Mouse (Mus musculus): ENCODE data around the gene Lypd5. TPM values are rescaled to one million over a fixed set of nuclear protein-coding genes. Genes with fewer than 3 reads are reported as not detected.

Lypd5 gene
- polyA plus RNA-seq, 1 experiment = not detected

GRCm38 (mm10) chr7:24346444-24346843 is 2.6 kb upstream of the Lypd5 start:
- no peaks in the 10 kb centered on the region for H3K79me2 ChIP-seq (ENCODE audit: control insufficient read depth, insufficient read depth)
- TF ChIP-seq MAX (IDR thresholded peaks at IDR 0.05) (no peak), FOSL1 (IDR thresholded peaks at IDR 0.05; ENCODE audit: insufficient read depth, low read length, poor library complexity, severe bottlenecking) (no peak), MYOG (IDR thresholded peaks at IDR 0.05; ENCODE audit: control insufficient read depth, extremely low read depth, insufficient read length) (no peak), CEBPB (IDR thresholded peaks at IDR 0.05; ENCODE audit: low read depth) (no peak), CTCF (IDR thresholded peaks at IDR 0.05; ENCODE audit: control insufficient read depth, insufficient read depth, insufficient read length) (no peak), USF1 (IDR thresholded peaks at IDR 0.05; ENCODE audit: low read depth) (no peak), MYOD1 (IDR thresholded peaks at IDR 0.05; ENCODE audit: control insufficient read depth, insufficient read length, low read depth) (no peak)
- H3ac ChIP-seq (ENCODE audit: control insufficient read depth, insufficient read length, low read depth) = no peak overlapping the region
- H3K27me3 ChIP-seq (ENCODE audit: control insufficient read depth, insufficient read depth, insufficient read length) = peaks cover 19% of the 10 kb centered on the region
- no peaks in the 10 kb centered on the region for H3K36me3 ChIP-seq (ENCODE audit: control insufficient read depth, insufficient read depth)
- no peak overlapping the region for H3K4me3 ChIP-seq (ENCODE audit: insufficient read depth, poor library complexity, severe bottlenecking)
- no peaks in the 10 kb centered on the region for H3K79me3 ChIP-seq (ENCODE audit: low read depth)

GRCm38 (mm10) chr7:24355646-24356045 is 6.7 kb downstream of the Lypd5 start:
- peaks cover 45% of the 10 kb centered on the region for H3K27me3 ChIP-seq (ENCODE audit: control insufficient read depth, insufficient read depth, insufficient read length)
- H3K79me3 ChIP-seq (ENCODE audit: low read depth) = no peaks in the 10 kb centered on the region
- H3K4me3 ChIP-seq (ENCODE audit: insufficient read depth, poor library complexity, severe bottlenecking) = no peak overlapping the region
- H3K79me2 ChIP-seq (ENCODE audit: control insufficient read depth, insufficient read depth) = no peaks in the 10 kb centered on the region
- H3K36me3 ChIP-seq (ENCODE audit: control insufficient read depth, insufficient read depth) = no peaks in the 10 kb centered on the region
- H3ac ChIP-seq (ENCODE audit: control insufficient read depth, insufficient read length, low read depth) = no peak overlapping the region
- TF ChIP-seq MYOG (IDR thresholded peaks at IDR 0.05; ENCODE audit: control insufficient read depth, extremely low read depth, insufficient read length) = no peak
- TF ChIP-seq FOSL1 (IDR thresholded peaks at IDR 0.05; ENCODE audit: insufficient read depth, low read length, poor library complexity, severe bottlenecking) = no peak
- no peak for TF ChIP-seq USF1 (IDR thresholded peaks at IDR 0.05; ENCODE audit: low read depth)
- TF ChIP-seq MAX (IDR thresholded peaks at IDR 0.05) = no peak
- no peak for TF ChIP-seq MYOD1 (IDR thresholded peaks at IDR 0.05; ENCODE audit: control insufficient read depth, insufficient read length, low read depth)
- no peak for TF ChIP-seq CTCF (IDR thresholded peaks at IDR 0.05; ENCODE audit: control insufficient read depth, insufficient read depth, insufficient read length)

GRCm38 (mm10) chr7:24356081-24356480 is 7.1 kb downstream of the Lypd5 start:
- TF ChIP-seq USF1 (IDR thresholded peaks at IDR 0.05; ENCODE audit: low read depth) (no peak), FOSL1 (IDR thresholded peaks at IDR 0.05; ENCODE audit: insufficient read depth, low read length, poor library complexity, severe bottlenecking) (no peak), CTCF (IDR thresholded peaks at IDR 0.05; ENCODE audit: control insufficient read depth, insufficient read depth, insufficient read length) (no peak)
- Histone ChIP-seq H3K27me3 (ENCODE audit: control insufficient read depth, insufficient read depth, insufficient read length) (peaks cover 44% of the 10 kb centered on the region), H3K36me3 (ENCODE audit: control insufficient read depth, insufficient read depth) (no peaks in the 10 kb centered on the region), H3ac (ENCODE audit: control insufficient read depth, insufficient read length, low read depth) (no peak overlapping the region), H3K79me3 (ENCODE audit: low read depth) (no peaks in the 10 kb centered on the region), H3K4me3 (ENCODE audit: insufficient read depth, poor library complexity, severe bottlenecking) (no peak overlapping the region), H3K79me2 (ENCODE audit: control insufficient read depth, insufficient read depth) (no peaks in the 10 kb centered on the region)

GRCm38 (mm10) chr7:24357899-24358298 is 8.9 kb downstream of the Lypd5 start:
- Histone ChIP-seq H3K79me3 (ENCODE audit: low read depth) (no peaks in the 10 kb centered on the region), H3K4me3 (ENCODE audit: insufficient read depth, poor library complexity, severe bottlenecking) (no peak overlapping the region), H3K79me2 (ENCODE audit: control insufficient read depth, insufficient read depth) (no peaks in the 10 kb centered on the region), H3ac (ENCODE audit: control insufficient read depth, insufficient read length, low read depth) (no peak overlapping the region), H3K36me3 (ENCODE audit: control insufficient read depth, insufficient read depth) (no peaks in the 10 kb centered on the region), H3K27me3 (ENCODE audit: control insufficient read depth, insufficient read depth, insufficient read length) (peaks cover 27% of the 10 kb centered on the region)
- no peak for TF ChIP-seq FOSL1 (IDR thresholded peaks at IDR 0.05; ENCODE audit: insufficient read depth, low read length, poor library complexity, severe bottlenecking)
- no peak for TF ChIP-seq CTCF (IDR thresholded peaks at IDR 0.05; ENCODE audit: control insufficient read depth, insufficient read depth, insufficient read length)
- no peak for TF ChIP-seq MAX (IDR thresholded peaks at IDR 0.05)
- TF ChIP-seq USF1 (IDR thresholded peaks at IDR 0.05; ENCODE audit: low read depth) = no peak
- no peak for TF ChIP-seq MYOD1 (IDR thresholded peaks at IDR 0.05; ENCODE audit: control insufficient read depth, insufficient read length, low read depth)
- no peak for TF ChIP-seq CEBPB (IDR thresholded peaks at IDR 0.05; ENCODE audit: low read depth)
- TF ChIP-seq MYOG (IDR thresholded peaks at IDR 0.05; ENCODE audit: control insufficient read depth, extremely low read depth, insufficient read length) = no peak

- H3K79me2 ChIP-seq (ENCODE audit: control insufficient read depth, insufficient read depth) = no peaks in the 10 kb centered on the region
Measured at GRCm38 (mm10) chr7:24359269-24359668, 10.3 kb downstream of the Lypd5 start.

GRCm38 (mm10) chr7:24361001-24361400 is 12.0 kb downstream of the Lypd5 start:
- Histone ChIP-seq H3K36me3 (ENCODE audit: control insufficient read depth, insufficient read depth) (no peaks in the 10 kb centered on the region), H3K79me3 (ENCODE audit: low read depth) (no peaks in the 10 kb centered on the region), H3ac (ENCODE audit: control insufficient read depth, insufficient read length, low read depth) (no peak overlapping the region), H3K79me2 (ENCODE audit: control insufficient read depth, insufficient read depth) (no peaks in the 10 kb centered on the region), H3K4me3 (ENCODE audit: insufficient read depth, poor library complexity, severe bottlenecking) (no peak overlapping the region), H3K27me3 (ENCODE audit: control insufficient read depth, insufficient read depth, insufficient read length) (peaks cover under 1% of the 10 kb centered on the region)
- TF ChIP-seq MYOG (IDR thresholded peaks at IDR 0.05; ENCODE audit: control insufficient read depth, extremely low read depth, insufficient read length) (no peak), CEBPB (IDR thresholded peaks at IDR 0.05; ENCODE audit: low read depth) (no peak), MAX (IDR thresholded peaks at IDR 0.05) (no peak), USF1 (IDR thresholded peaks at IDR 0.05; ENCODE audit: low read depth) (no peak), MYOD1 (IDR thresholded peaks at IDR 0.05; ENCODE audit: control insufficient read depth, insufficient read length, low read depth) (no peak)

More at GRCm38 (mm10) chr7:24359269-24359668, 10.3 kb downstream of the Lypd5 start:
- Histone ChIP-seq H3ac (ENCODE audit: control insufficient read depth, insufficient read length, low read depth) (no peak overlapping the region), H3K36me3 (ENCODE audit: control insufficient read depth, insufficient read depth) (no peaks in the 10 kb centered on the region), H3K27me3 (ENCODE audit: control insufficient read depth, insufficient read depth, insufficient read length) (peaks cover 16% of the 10 kb centered on the region), H3K4me3 (ENCODE audit: insufficient read depth, poor library complexity, severe bottlenecking) (no peak overlapping the region), H3K79me3 (ENCODE audit: low read depth) (no peaks in the 10 kb centered on the region)
- TF ChIP-seq CEBPB (IDR thresholded peaks at IDR 0.05; ENCODE audit: low read depth) (no peak), FOSL1 (IDR thresholded peaks at IDR 0.05; ENCODE audit: insufficient read depth, low read length, poor library complexity, severe bottlenecking) (no peak)

Measured in C2C12 (cell line).